Comparison of ENCODE assay signal across 8 mouse cellular contexts in genomic region chr5:75043621-75044301, GRCm38 (mm10). TPM values are rescaled to one million over a fixed set of nuclear protein-coding genes. Genes with fewer than 3 reads are reported as not detected.
DNase-seq lines count a peak whose midpoint lies in the region; ATAC-seq lines count a peak whose summit lies in the region.

No protein-coding gene starts in this region.

- peaks cover 19% of the 10 kb centered on the region for H3K4me1 ChIP-seq in forebrain, embryonic 13.5 days
- peaks cover 30% of the 10 kb centered on the region for H3K4me1 ChIP-seq in kidney, embryonic 15.5 days
- peaks cover 20% of the 10 kb centered on the region for H3K4me1 ChIP-seq in midbrain, embryonic 10.5 days
- H3K4me1 ChIP-seq in stomach, embryonic 16.5 days (ENCODE audit: control insufficient read depth, insufficient read depth, low read length), result peaks cover 15% of the 10 kb centered on the region

- ATAC-seq in forebrain, embryonic 13.5 days, result peak; percentile 84
- peak; percentile 82 for ATAC-seq in kidney, embryonic 15.5 days (replicated peaks; ENCODE audit: low FRiP score)
- peak; percentile 75 for ATAC-seq in stomach, embryonic 16.5 days (ENCODE audit: insufficient read depth, low FRiP score)

- peak; percentile 49 to 56 for DNase-seq in heart, adult 18-20 months
- no peak for DNase-seq in heart, adult 8-10 months (ENCODE audit: low spot score)
- peak; percentile 60 for DNase-seq in 416B (ENCODE audit: low read depth)
- DNase-seq in R1 (ENCODE audit: low read depth, low spot score), result peak; percentile 36
- DNase-seq in midbrain, embryonic 10.5 days (ENCODE audit: low spot score), result no peak

- 0 out of 2 replicates have a peak, but pooled peaks cover 2% of the 10 kb centered on the region for H3K9me3 ChIP-seq in forebrain, embryonic 13.5 days (replicated peaks)
- H3K9me3 ChIP-seq in kidney, embryonic 15.5 days (replicated peaks), result no peaks in the 10 kb centered on the region
- no peaks in the 10 kb centered on the region; the same call in 1 of the 2 replicates for H3K9me3 ChIP-seq in midbrain, embryonic 10.5 days (replicated peaks)
- peaks cover 3% of the 10 kb centered on the region; the same call in 1 of the 2 replicates for H3K9me3 ChIP-seq in stomach, embryonic 16.5 days (replicated peaks; ENCODE audit: control insufficient read depth, low read length)

- H3K27ac ChIP-seq in forebrain, embryonic 13.5 days, result peak overlapping the region; percentile 85
- peak overlapping the region; percentile 90 for H3K27ac ChIP-seq in kidney, embryonic 15.5 days
- peak overlapping the region; percentile 95 for H3K27ac ChIP-seq in midbrain, embryonic 10.5 days (replicated peaks)
- peak overlapping the region; percentile 93 for H3K27ac ChIP-seq in stomach, embryonic 16.5 days (ENCODE audit: low read length)

- peaks cover 3% of the 10 kb centered on the region; the same call in 1 of the 2 replicates for H3K36me3 ChIP-seq in forebrain, embryonic 13.5 days (ENCODE audit: poor library complexity, severe bottlenecking)
- H3K36me3 ChIP-seq in kidney, embryonic 15.5 days, result peaks cover 9% of the 10 kb centered on the region; the same call in 1 of the 2 replicates
- peaks cover 10% of the 10 kb centered on the region for H3K36me3 ChIP-seq in midbrain, embryonic 10.5 days
- no peaks in the 10 kb centered on the region for H3K36me3 ChIP-seq in stomach, embryonic 16.5 days (ENCODE audit: control insufficient read depth, insufficient read depth, low read length)

- peak overlapping the region; percentile 98 for H3K9ac ChIP-seq in forebrain, embryonic 13.5 days
- peak overlapping the region; percentile 93 for H3K9ac ChIP-seq in kidney, embryonic 15.5 days
- H3K9ac ChIP-seq in stomach, embryonic 16.5 days (ENCODE audit: low read length), result peak overlapping the region; percentile 100

- peaks cover 16% of the 10 kb centered on the region for H3K27me3 ChIP-seq in forebrain, embryonic 13.5 days
- 0 out of 2 replicates have a peak, but pooled peaks cover 7% of the 10 kb centered on the region for H3K27me3 ChIP-seq in kidney, embryonic 15.5 days
- H3K27me3 ChIP-seq in midbrain, embryonic 10.5 days (ENCODE audit: low read depth, poor library complexity, severe bottlenecking), result peaks cover 45% of the 10 kb centered on the region
- H3K27me3 ChIP-seq in stomach, embryonic 16.5 days (ENCODE audit: control insufficient read depth, insufficient read depth, low read length), result no peaks in the 10 kb centered on the region

- WGBS in forebrain, embryonic 13.5 days, result under 1% methylated on average over 30 of the region's 36 CpGs
- WGBS in kidney, embryonic 15.5 days, result 1% methylated on average over 36 of the region's 36 CpGs
- under 1% methylated on average over 36 of the region's 36 CpGs for WGBS in midbrain, embryonic 10.5 days
- 1% methylated on average over 36 of the region's 36 CpGs for WGBS in stomach, embryonic 16.5 days

- peak overlapping the region; percentile 98 for H3K4me3 ChIP-seq in forebrain, embryonic 13.5 days
- H3K4me3 ChIP-seq in kidney, embryonic 15.5 days (replicated peaks), result peak overlapping the region; percentile 75
- peak overlapping the region; percentile 97 for H3K4me3 ChIP-seq in midbrain, embryonic 10.5 days
- peak overlapping the region; percentile 97 for H3K4me3 ChIP-seq in stomach, embryonic 16.5 days (replicated peaks; ENCODE audit: low read length)

- H3K4me2 ChIP-seq in forebrain, embryonic 13.5 days, result peak overlapping the region; percentile 90
- peak overlapping the region; percentile 75 for H3K4me2 ChIP-seq in kidney, embryonic 15.5 days
- H3K4me2 ChIP-seq in stomach, embryonic 16.5 days (ENCODE audit: low read depth, low read length), result peak overlapping the region; percentile 66

RNA-seq across cellular contexts. Expression of gene Chic2, which starts 0.8 kb away (rescaled TPM):
- 10 to 100 TPM; 16.7 to 17.0 TPM for total RNA-seq in heart, adult 18-20 months (2021)
- 10 to 100 TPM; 13.9 to 18.2 (median 14.7) TPM for total RNA-seq in heart, adult 8-10 months (2022)
- 30.9 and 37.7 TPM in 2 replicates for polyA plus RNA-seq in forebrain, embryonic 13.5 days (2015; fragmentation: Nextera tagmentation; extraction: Ambion mirVana)
- polyA plus RNA-seq in kidney, embryonic 15.5 days (2015; fragmentation: Nextera tagmentation; extraction: Ambion mirVana), result 27.1 and 28.8 TPM in 2 replicates
- 26.8 and 28.5 TPM in 2 replicates for polyA plus RNA-seq in midbrain, embryonic 10.5 days (2016; fragmentation: Nextera tagmentation; extraction: Ambion mirVana)
- polyA plus RNA-seq in stomach, embryonic 16.5 days (2015; fragmentation: Nextera tagmentation; extraction: Ambion mirVana), result 16.5 and 20.4 TPM in 2 replicates

RNA-seq across cellular contexts. Expression of gene Gsx2, which starts 31.6 kb away (rescaled TPM):
- total RNA-seq in heart, adult 18-20 months (2021), result not detected
- not detected for total RNA-seq in heart, adult 8-10 months (2022)
- 11.7 and 14.0 TPM in 2 replicates for polyA plus RNA-seq in forebrain, embryonic 13.5 days (2015; fragmentation: Nextera tagmentation; extraction: Ambion mirVana)
- not detected in 2 replicates for polyA plus RNA-seq in kidney, embryonic 15.5 days (2015; fragmentation: Nextera tagmentation; extraction: Ambion mirVana)
- 2.5 and 3.4 TPM in 2 replicates for polyA plus RNA-seq in midbrain, embryonic 10.5 days (2016; fragmentation: Nextera tagmentation; extraction: Ambion mirVana)
- polyA plus RNA-seq in stomach, embryonic 16.5 days (2015; fragmentation: Nextera tagmentation; extraction: Ambion mirVana), result not detected in 2 replicates

Comparison
In these comparisons a context has a peak if more than half of its experiments do, and no peak if none do; other contexts are left out.
1. DNase-seq: peak in heart, adult 18-20 months (2 of 2), 416B (single experiment) and R1 (single experiment); none in heart, adult 8-10 months (single experiment) and midbrain, embryonic 10.5 days (single experiment).
2. Peak in every context shown above with its lines, with median percentiles within 50 percentile points of each other: ATAC-seq, H3K27ac ChIP-seq, H3K4me2 ChIP-seq, H3K4me3 ChIP-seq and H3K9ac ChIP-seq.